Mouse (Mus musculus) MEL (cell line): ENCODE results near the gene Pja2.

ENCODE experiments used
- CTCF ChIP-seq, 3 experiments: IDR thresholded peaks in 2 of 3; conservative IDR thresholded peaks in 1 of 3; 2 replicates each; pipeline ENCODE4 v1.5.1; 2011 to 2012; ENCODE audit warnings: low read length in 3 of 3, low read depth in 2 of 3, mild to moderate bottlenecking in 2 of 3, improper control_type of control experiment in 1 of 3, inconsistent platforms in 1 of 3, mixed read lengths in 1 of 3, moderate library complexity in 1 of 3; ENCODE audit not compliant: control insufficient read depth in 1 of 3, insufficient read depth in 1 of 3, poor library complexity in 1 of 3, severe bottlenecking in 1 of 3
- GABPA ChIP-seq: IDR thresholded peaks from 2 replicates; pipeline ENCODE4 v1.6.1; 2012; ENCODE audit warnings: low read depth, mild to moderate bottlenecking, inconsistent platforms, low read length, improper control_type of control experiment, moderate library complexity
- POLR2A ChIP-seq, 2 experiments: IDR thresholded peaks; 2 replicates each; pipeline ENCODE4 v1.6.1; 2011 to 2012; ENCODE audit warnings: low read length in 2 of 2, mild to moderate bottlenecking in 2 of 2, control low read depth in 1 of 2, improper control_type of control experiment in 1 of 2, low read depth in 1 of 2, moderate library complexity in 1 of 2; ENCODE audit not compliant: control insufficient read depth in 1 of 2, insufficient read depth in 1 of 2, poor library complexity in 1 of 2
- RCOR1 ChIP-seq: IDR thresholded peaks from 2 replicates; pipeline ENCODE4 v1.6.1; 2012; ENCODE audit warnings: low read depth, mild to moderate bottlenecking, inconsistent platforms, low read length, improper control_type of control experiment
- TAL1 ChIP-seq: IDR thresholded peaks from 2 replicates; pipeline ENCODE4 v1.6.1; 2012; ENCODE audit warnings: mild to moderate bottlenecking, inconsistent platforms, low read length, moderate library complexity, mixed read lengths
- ZC3H11A ChIP-seq: IDR thresholded peaks from 2 replicates; pipeline ENCODE4 v1.6.1; 2012; ENCODE audit warnings: low read depth, mild to moderate bottlenecking, inconsistent platforms, low read length, improper control_type of control experiment
- ZMIZ1 ChIP-seq: IDR thresholded peaks from 2 replicates; pipeline ENCODE4 v1.6.1; 2012; ENCODE audit warnings: low read depth, mild to moderate bottlenecking, inconsistent platforms, low read length, improper control_type of control experiment, moderate library complexity

GRCm38 (mm10) chr17:64353940-64354339 lies 22.2 kb upstream of the Pja2 start:
- TF ChIP-seq RCOR1 (no peak), CTCF (IDR thresholded peaks at IDR 0.05 in 2 of 3, conservative IDR thresholded peaks at IDR 0.05 in 1 of 3; ENCODE audit: control insufficient read depth in 1 of 3, insufficient read depth in 1 of 3, low read depth in 2 of 3, low read length in 3 of 3, poor library complexity in 1 of 3, severe bottlenecking in 1 of 3) (no peak), TAL1 (no peak), GABPA (no peak), ZC3H11A (no peak), POLR2A (IDR thresholded peaks at IDR 0.05; ENCODE audit: control insufficient read depth in 1 of 2, insufficient read depth in 1 of 2, low read depth in 1 of 2, low read length in 2 of 2, poor library complexity in 1 of 2) (no peak), ZMIZ1 (no peak)
